In the genomic region with DNA sequence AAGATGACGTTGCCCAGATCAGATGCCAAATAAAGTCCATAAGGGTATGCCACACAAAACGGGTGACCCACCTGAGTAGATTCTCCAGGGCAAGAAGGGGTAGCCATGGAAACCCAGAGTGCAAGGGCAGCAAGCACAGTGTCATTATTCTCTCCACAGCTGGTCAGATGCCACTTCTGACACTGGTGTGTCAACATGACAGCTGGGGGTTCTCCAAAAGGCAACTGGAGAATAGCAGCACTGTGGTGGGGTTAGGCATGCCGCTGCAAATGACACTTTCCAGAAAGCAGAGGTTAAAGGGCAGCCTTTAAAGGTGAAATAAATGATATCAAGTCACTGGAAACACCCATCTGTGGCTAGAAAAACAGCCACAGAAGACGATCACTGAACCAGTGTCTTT, we compare ENCODE assay signal across 21 mouse cellular contexts.
A peak's percentile ranks its signal among the peaks of the same experiment; 100 is the strongest.
DNase-seq lines count a peak whose midpoint lies in the region; ATAC-seq lines count a peak whose summit lies in the region.
"Had no signal": no experiment of that assay in that cellular context is flagged by ENCODE, and none has a peak within 500 bp of the region (broad histone marks: within the 10 kb centered on the region; RNA-seq: fewer than 3 reads in every experiment).

No protein-coding gene starts in this region.

- no peaks in the 10 kb centered on the region for H3K27me3 ChIP-seq in kidney, embryonic 15.5 days
- H3K27me3 ChIP-seq: embryonic facial prominence, embryonic 13.5 days; embryonic facial prominence, embryonic 15.5 days; forebrain, embryonic 12.5 days had no signal

- ATAC-seq in kidney, embryonic 15.5 days (replicated peaks; ENCODE audit: low FRiP score), result 0 out of 2 replicates have a peak, but pooled peaks have one; percentile 70
- ATAC-seq: forebrain, embryonic 14.5 days; forebrain, embryonic 16.5 days had no signal

- no peaks in the 10 kb centered on the region for H3K36me3 ChIP-seq in kidney, embryonic 15.5 days
- H3K36me3 ChIP-seq: embryonic facial prominence, embryonic 13.5 days; embryonic facial prominence, embryonic 15.5 days; forebrain, embryonic 10.5 days; forebrain, embryonic 12.5 days had no signal

- no peak overlapping the region for H3K4me2 ChIP-seq in kidney, embryonic 15.5 days
- H3K4me2 ChIP-seq: embryonic facial prominence, embryonic 13.5 days; embryonic facial prominence, embryonic 15.5 days; forebrain, embryonic 12.5 days had no signal

- no peak overlapping the region for H3K27ac ChIP-seq in kidney, embryonic 15.5 days
- H3K27ac ChIP-seq: embryonic facial prominence, embryonic 13.5 days; embryonic facial prominence, embryonic 15.5 days; forebrain, embryonic 10.5 days; forebrain, embryonic 12.5 days had no signal

- 24% methylated on average over 4 of the region's 4 CpGs for WGBS in kidney, embryonic 15.5 days

- no peak overlapping the region for H3K4me3 ChIP-seq in kidney, embryonic 15.5 days (replicated peaks)
- H3K4me3 ChIP-seq: embryonic facial prominence, embryonic 13.5 days; embryonic facial prominence, embryonic 15.5 days; erythroblast, embryonic 14.5 days; forebrain, embryonic 10.5 days; forebrain, embryonic 12.5 days had no signal

- H3K9me3 ChIP-seq in kidney, embryonic 15.5 days (replicated peaks), result no peaks in the 10 kb centered on the region
- H3K9me3 ChIP-seq: embryonic facial prominence, embryonic 13.5 days; embryonic facial prominence, embryonic 15.5 days; forebrain, embryonic 10.5 days; forebrain, embryonic 12.5 days had no signal

- H3K9ac ChIP-seq in kidney, embryonic 15.5 days, result no peak overlapping the region
- H3K9ac ChIP-seq: embryonic facial prominence, embryonic 13.5 days; embryonic facial prominence, embryonic 15.5 days; forebrain, embryonic 12.5 days had no signal

- no peaks in the 10 kb centered on the region for H3K4me1 ChIP-seq in kidney, embryonic 15.5 days
- H3K4me1 ChIP-seq: embryonic facial prominence, embryonic 13.5 days; embryonic facial prominence, embryonic 15.5 days; forebrain, embryonic 10.5 days; forebrain, embryonic 12.5 days had no signal

- peak; percentile 63 for DNase-seq in heart, adult 11 months
- DNase-seq in heart, adult 9 months (ENCODE audit: low spot score in 2 of 2), result no peak
- DNase-seq in kidney, postnatal 25 days, result no peak
- DNase-seq: adrenal gland, adult 2 months; adrenal gland, postnatal 10 days; adrenal gland, postnatal 25 days; cerebellum, adult 11 months; cerebellum, adult 18-20 months; cerebellum, adult 8-10 months; cerebellum, adult 9-11 months; cerebellum, postnatal 14 days; cerebellum, postnatal 36 days; embryo, embryonic 11 days had no signal
